Mouse (Mus musculus) gastrocnemius, adult 8-10 months (tissue): Measurements from ENCODE around the gene Myl6b. TPM values are rescaled to one million over a fixed set of nuclear protein-coding genes. Genes with fewer than 3 reads are reported as not detected.

Experiments used
- DNase-seq, 2 experiments: peaks; one replicate each; pipeline ENCODE4 v3.0.0; 2022; ENCODE audit warnings: low spot score in 2 of 2
- microRNA-seq: library from miRNA; unstranded; fragments of <30 nt; microRNA quantifications from one replicate; pipeline ENCODE4 v1.2.0, GENCODE M21; 2022
- total RNA-seq, 4 experiments: library from RNA; stranded (reverse); gene quantifications; 2 replicates each; pipeline ENCODE4 v1.2.4; 2022

Gene Myl6b
- total RNA-seq, 4 experiments from 2014 or later = 8.7 to 11.7 (median 10.0) TPM

GRCm38 (mm10) chr10:128451014-128451413 lies 47.5 kb downstream of the Myl6b start:
- DNase-seq = no peak

GRCm38 (mm10) chr10:128445407-128445806 lies 53.1 kb downstream of the Myl6b start:
- DNase-seq = no peak

GRCm38 (mm10) chr10:128444354-128444753 lies 54.1 kb downstream of the Myl6b start:
- DNase-seq = no peak

Small RNA genes lying within 50 kb of the gene (microRNA-seq; reads per million reads assigned to microRNA genes)
- gene Mir6916 (not detected), gene Mir8105 (not detected)

Other genes starting within 250 kb of the Myl6b start
- under 1 TPM in 1 of 4 experiments, not detected in 3; 0.21 TPM for gene Apon, start 244.6 kb downstream of the Myl6b start, total RNA-seq
- gene Apof, start 230.0 kb downstream of the Myl6b start, total RNA-seq = not detected
- gene Stat2, start 228.1 kb downstream of the Myl6b start, total RNA-seq = 1 to 10 TPM; 1.6 to 4.5 (median 2.4) TPM
- not detected for gene Il23a, start 199.9 kb downstream of the Myl6b start, total RNA-seq
- 1 to 10 TPM; 2.6 to 3.9 (median 3.2) TPM for gene Pan2, start 195.3 kb downstream of the Myl6b start, total RNA-seq
- 10 to 100 TPM; 51.0 to 56.9 (median 52.2) TPM for gene Cnpy2, start 176.2 kb downstream of the Myl6b start, total RNA-seq
- gene Cs, start 161.0 kb downstream of the Myl6b start, total RNA-seq = 100 to 1,000 TPM; 491 to 577 (median 541) TPM
- gene Coq10a, start 129.7 kb downstream of the Myl6b start, total RNA-seq = 100 to 1,000 TPM; 409 to 479 (median 445) TPM
- gene Ankrd52, start 121.6 kb downstream of the Myl6b start, total RNA-seq = 10 to 100 TPM; 38.7 to 48.8 (median 43.2) TPM
- not detected for gene Slc39a5, start 97.5 kb downstream of the Myl6b start, total RNA-seq
- gene Nabp2, start 87.2 kb downstream of the Myl6b start, total RNA-seq = 10 to 100 TPM; 59.0 to 70.3 (median 63.5) TPM
- gene Rnf41, start 87.0 kb downstream of the Myl6b start, total RNA-seq = 10 to 100 TPM; 13.6 to 14.7 (median 14.1) TPM
- 10 to 100 TPM; 45.6 to 53.3 (median 49.5) TPM for gene Smarcc2, start 39.4 kb downstream of the Myl6b start, total RNA-seq
- gene Myl6, start 4.5 kb downstream of the Myl6b start, total RNA-seq = 100 to 1,000 TPM; 125 to 188 (median 158) TPM
- 10 to 100 TPM; 10.4 to 13.5 (median 13.4) TPM for gene Esyt1, start 27.2 kb upstream of the Myl6b start, total RNA-seq
- gene Zc3h10, start 49.1 kb upstream of the Myl6b start, total RNA-seq = 1 to 10 TPM; 5.7 to 7.5 (median 6.7) TPM
- gene Rpl41, start 50.6 kb upstream of the Myl6b start, total RNA-seq = 1,000 to 10,000 TPM in 2 of 4 experiments, 100 to 1,000 TPM in 2; 907 to 1,327 (median 1,023) TPM
- 10 to 100 TPM; 29.0 to 39.9 (median 33.1) TPM for gene Pa2g4, start 67.3 kb upstream of the Myl6b start, total RNA-seq
- gene Erbb3, start 91.0 kb upstream of the Myl6b start, total RNA-seq = 1 to 10 TPM; 2.1 to 2.7 (median 2.2) TPM
- 100 to 1,000 TPM; 166 to 361 (median 250) TPM for gene Rps26, start 128.1 kb upstream of the Myl6b start, total RNA-seq
- gene Ikzf4, start 147.3 kb upstream of the Myl6b start, total RNA-seq = under 1 TPM in 3 of 4 experiments, not detected in 1; 0.24 to 0.51 (median 0.34) TPM
- 10 to 100 TPM; 32.2 to 37.4 (median 33.8) TPM for gene Suox, start 175.4 kb upstream of the Myl6b start, total RNA-seq
- 100 to 1,000 TPM in 3 of 4 experiments, 10 to 100 TPM in 1; 97.0 to 103 (median 102) TPM for gene Rab5b, start 197.6 kb upstream of the Myl6b start, total RNA-seq
- gene Pmel, start 205.5 kb upstream of the Myl6b start, total RNA-seq = under 1 TPM in 1 of 4 experiments, not detected in 3; 0.25 TPM
- gene Cdk2, start 206.3 kb upstream of the Myl6b start, total RNA-seq = 1 to 10 TPM; 2.5 to 3.4 (median 2.6) TPM
- 10 to 100 TPM in 1 of 4 experiments, 1 to 10 TPM in 3; 7.5 to 10.0 (median 8.0) TPM for gene Dgka, start 246.2 kb upstream of the Myl6b start, total RNA-seq
- gene Pym1, start 249.2 kb upstream of the Myl6b start, total RNA-seq = 10 to 100 TPM; 10.2 to 14.0 (median 11.9) TPM